Mouse (Mus musculus): ENCODE measurements around the gene Gatc.
"Not testable (repeated sequence)": the region's sequence is repeated elsewhere in the genome, so short reads cannot be mapped to it uniquely, and the experiment has no call there.

The Gatc gene

GRCm38 (mm10) chr5:115340577-115341313, at the start of gene Gatc, which contains the start of gene Triap1:
Gatc (minus strand) TSS chr5:115341178.
Triap1 (plus strand) TSS chr5:115341225.
- peak; percentile 73 to 87 for DNase-seq (ENCODE audit: low spot score in 2 of 2)

- not testable (repeated sequence) for DNase-seq (ENCODE audit: low spot score in 2 of 2)
These were observed 37.9 kb upstream of the Gatc start for GRCm38 (mm10) chr5:115378882-115379281.

- DNase-seq (ENCODE audit: low spot score in 2 of 2), result no peak
These were observed 34.5 kb upstream of the Gatc start for GRCm38 (mm10) chr5:115375436-115375835.

GRCm38 (mm10) chr5:115374204-115374820, 33.3 kb upstream of the Gatc start:
- DNase-seq (ENCODE audit: low spot score in 2 of 2), result no peak

GRCm38 (mm10) chr5:115373441-115374203, 32.6 kb upstream of the Gatc start:
- DNase-seq (ENCODE audit: low spot score in 2 of 2), result no peak

- DNase-seq (ENCODE audit: low spot score in 2 of 2), result no peak
These were observed 30.8 kb upstream of the Gatc start for GRCm38 (mm10) chr5:115371736-115372135.

GRCm38 (mm10) chr5:115364782-115365181, 23.8 kb upstream of the Gatc start:
- no peak for DNase-seq (ENCODE audit: low spot score in 2 of 2)

- DNase-seq (ENCODE audit: low spot score in 2 of 2), result no peak
These were observed 22.1 kb upstream of the Gatc start for GRCm38 (mm10) chr5:115362819-115363714.

GRCm38 (mm10) chr5:115362216-115362615, 21.2 kb upstream of the Gatc start:
- no peak for DNase-seq (ENCODE audit: low spot score in 2 of 2)

- DNase-seq (ENCODE audit: low spot score in 2 of 2), result no peak
These were observed 18.9 kb upstream of the Gatc start for GRCm38 (mm10) chr5:115359851-115360372.

GRCm38 (mm10) chr5:115359438-115359837, 18.5 kb upstream of the Gatc start:
- DNase-seq (ENCODE audit: low spot score in 2 of 2), result no peak

GRCm38 (mm10) chr5:115358872-115359271, 17.9 kb upstream of the Gatc start:
- DNase-seq (ENCODE audit: low spot score in 2 of 2), result peak; percentile 51 to 87

- no peak for DNase-seq (ENCODE audit: low spot score in 2 of 2)
These were observed 14.1 kb upstream of the Gatc start for GRCm38 (mm10) chr5:115355070-115355469.

GRCm38 (mm10) chr5:115351348-115351747, 10.4 kb upstream of the Gatc start:
- no peak for DNase-seq (ENCODE audit: low spot score in 2 of 2)

- DNase-seq (ENCODE audit: low spot score in 2 of 2), result no peak
These were observed 8.2 kb upstream of the Gatc start for GRCm38 (mm10) chr5:115349225-115349555.

GRCm38 (mm10) chr5:115348546-115349224, 7.7 kb upstream of the Gatc start, which contains the start of gene Cox6a1:
Cox6a1 (minus strand) TSS chr5:115348981.
- DNase-seq (ENCODE audit: low spot score in 2 of 2), result peak; percentile 97 to 99

- peak; percentile 67 to 87 for DNase-seq (ENCODE audit: low spot score in 2 of 2)
These were observed 6.6 kb upstream of the Gatc start for GRCm38 (mm10) chr5:115347564-115347963.

- DNase-seq (ENCODE audit: low spot score in 2 of 2), result no peak
These were observed 562 bp upstream of the Gatc start for GRCm38 (mm10) chr5:115341314-115342165.

GRCm38 (mm10) chr5:115340007-115340406, 971 bp downstream of the Gatc start:
- DNase-seq (ENCODE audit: low spot score in 2 of 2), result no peak

- no peak for DNase-seq (ENCODE audit: low spot score in 2 of 2)
These were observed 7.4 kb downstream of the Gatc start for GRCm38 (mm10) chr5:115333626-115334025.
